Mouse (Mus musculus): ENCODE results near the gene Rragc.

Gene Rragc

DNA sequence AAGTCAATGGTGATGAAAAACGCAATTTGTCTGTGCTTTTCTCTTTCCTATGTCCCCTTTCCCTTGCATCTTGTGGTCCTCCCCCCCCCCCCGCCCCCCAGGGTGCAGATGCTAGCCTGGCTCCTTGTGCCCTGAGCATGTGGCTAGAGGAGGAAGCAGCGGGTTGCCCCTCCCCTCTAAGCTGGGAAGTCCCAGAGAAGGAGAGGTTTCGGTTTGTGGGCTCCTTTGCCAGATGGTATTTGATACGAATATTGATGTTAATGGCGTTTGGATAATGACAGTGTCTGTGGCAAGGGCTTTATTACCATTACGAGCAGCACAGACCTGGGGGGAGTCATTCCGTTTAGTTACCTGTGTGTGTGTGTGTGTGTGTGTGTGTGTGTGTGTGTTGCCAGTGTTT lies 34.8 kb downstream of the Rragc start:
- no peak for DNase-seq (ENCODE audit: low spot score)

DNA sequence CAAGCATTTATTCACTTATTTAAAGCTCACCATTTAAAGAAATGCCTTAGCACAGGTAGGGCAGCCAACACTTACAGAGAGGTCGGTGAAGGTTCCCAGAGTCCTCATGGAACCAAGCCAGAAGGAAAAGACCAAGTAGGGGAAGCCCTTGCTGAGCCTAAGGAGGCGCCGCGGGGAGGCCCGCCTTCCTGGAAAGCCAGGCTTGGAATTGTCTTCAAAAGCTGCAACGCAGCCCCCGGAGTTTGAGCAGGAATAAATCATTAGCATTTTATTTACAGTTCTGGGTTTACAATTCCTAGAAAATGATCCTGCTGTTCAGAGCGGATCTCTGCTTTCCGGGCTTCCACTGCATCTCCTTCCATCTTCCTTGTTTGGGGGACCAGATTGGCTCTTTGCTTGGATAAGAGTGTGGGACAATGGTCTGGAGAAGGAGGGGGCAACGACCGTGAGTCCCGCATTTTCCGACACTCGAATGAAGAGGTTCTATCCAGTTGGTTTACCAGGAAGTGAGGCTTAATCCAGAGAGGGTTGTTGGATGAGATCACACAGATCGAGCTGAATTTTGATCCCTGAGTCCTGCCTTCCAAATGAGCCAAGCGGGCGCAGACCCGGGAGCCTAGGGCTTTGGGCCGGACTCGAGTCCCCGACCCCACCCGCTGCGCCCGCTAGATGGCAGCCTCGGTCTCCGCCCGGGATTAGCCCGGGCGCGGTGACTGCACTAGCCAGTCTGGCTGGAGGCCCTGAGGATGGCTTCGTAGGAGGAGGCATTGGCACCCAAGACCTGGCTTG lies 39.7 kb downstream of the Rragc start:
- DNase-seq (ENCODE audit: low spot score), result peak; percentile 91

DNA sequence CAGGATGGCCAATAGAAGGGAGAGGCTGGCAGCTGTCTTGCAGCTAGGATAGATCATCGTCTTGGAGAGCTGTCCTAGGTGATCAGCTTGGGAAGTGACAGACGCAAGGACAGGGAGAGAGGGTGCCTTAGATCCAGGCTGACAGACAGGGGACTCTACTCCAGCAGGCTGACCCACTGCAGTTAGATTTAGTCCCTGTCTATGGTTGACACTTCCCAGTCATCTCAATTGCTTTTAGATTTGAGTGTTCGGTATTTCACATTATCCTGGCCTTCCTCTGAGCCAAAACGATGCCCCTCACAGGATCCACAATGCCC lies 40.2 kb downstream of the Rragc start:
- DNase-seq (ENCODE audit: low spot score), result no peak

DNA sequence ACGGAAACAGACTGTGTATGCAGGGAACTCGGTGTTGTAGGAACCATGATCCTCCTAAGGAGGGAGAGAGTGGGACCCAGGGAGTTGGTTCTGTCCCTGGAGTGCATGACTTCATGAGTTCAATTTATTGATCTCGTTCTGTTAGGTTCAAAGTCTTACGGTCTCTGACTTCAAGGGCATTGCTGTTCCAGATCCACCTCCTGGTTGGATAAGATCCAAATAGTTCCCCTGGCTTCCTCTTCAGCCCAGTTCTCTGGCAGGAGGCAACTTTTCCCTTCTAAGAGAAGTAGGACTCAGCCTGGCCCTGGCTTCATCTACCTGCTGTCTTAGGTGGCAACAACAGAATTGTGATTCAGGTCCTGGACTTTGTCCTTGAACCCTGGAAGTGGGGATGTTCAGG lies 40.6 kb downstream of the Rragc start:
- no peak for DNase-seq (ENCODE audit: low spot score)

DNA sequence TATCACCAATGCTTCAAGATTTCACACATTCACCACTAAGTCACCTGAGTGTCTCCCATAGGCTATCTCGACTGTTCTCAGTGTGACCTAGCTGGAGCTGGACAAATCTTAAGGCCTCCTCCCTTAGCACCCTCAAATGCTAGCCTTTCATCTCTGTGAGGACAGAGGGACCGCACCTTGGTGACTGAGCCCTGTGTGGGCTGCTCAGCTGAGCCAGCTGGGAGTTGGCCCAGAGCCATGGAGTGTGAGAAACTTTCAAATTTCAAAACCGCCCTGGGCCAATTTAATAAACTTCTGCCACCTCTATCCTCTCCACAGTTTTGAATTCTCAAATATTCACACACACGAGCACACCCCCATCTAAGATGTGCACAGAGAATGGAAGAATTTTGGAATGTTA lies 43.7 kb downstream of the Rragc start:
- no peak for DNase-seq (ENCODE audit: low spot score)

DNA sequence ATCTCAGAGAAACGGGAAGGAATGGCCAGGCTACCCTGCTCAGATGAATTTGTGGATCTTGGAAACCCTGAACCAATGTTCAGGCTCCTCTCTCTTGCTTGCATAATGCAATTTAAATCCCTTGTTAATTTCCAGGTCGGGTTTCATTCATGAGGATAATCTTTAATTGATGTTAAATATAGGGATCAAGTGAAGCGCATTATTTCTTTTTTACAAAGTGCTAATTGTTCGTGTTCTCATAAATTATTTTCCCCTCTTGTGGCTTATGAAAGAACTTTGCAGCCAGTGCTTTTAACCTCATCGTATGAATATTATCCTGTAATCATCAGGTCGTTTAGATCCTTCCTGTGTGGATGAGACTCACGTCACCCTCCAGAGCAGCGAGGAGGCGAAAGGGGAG lies 45.5 kb downstream of the Rragc start:
- DNase-seq (ENCODE audit: low spot score), result no peak

DNA sequence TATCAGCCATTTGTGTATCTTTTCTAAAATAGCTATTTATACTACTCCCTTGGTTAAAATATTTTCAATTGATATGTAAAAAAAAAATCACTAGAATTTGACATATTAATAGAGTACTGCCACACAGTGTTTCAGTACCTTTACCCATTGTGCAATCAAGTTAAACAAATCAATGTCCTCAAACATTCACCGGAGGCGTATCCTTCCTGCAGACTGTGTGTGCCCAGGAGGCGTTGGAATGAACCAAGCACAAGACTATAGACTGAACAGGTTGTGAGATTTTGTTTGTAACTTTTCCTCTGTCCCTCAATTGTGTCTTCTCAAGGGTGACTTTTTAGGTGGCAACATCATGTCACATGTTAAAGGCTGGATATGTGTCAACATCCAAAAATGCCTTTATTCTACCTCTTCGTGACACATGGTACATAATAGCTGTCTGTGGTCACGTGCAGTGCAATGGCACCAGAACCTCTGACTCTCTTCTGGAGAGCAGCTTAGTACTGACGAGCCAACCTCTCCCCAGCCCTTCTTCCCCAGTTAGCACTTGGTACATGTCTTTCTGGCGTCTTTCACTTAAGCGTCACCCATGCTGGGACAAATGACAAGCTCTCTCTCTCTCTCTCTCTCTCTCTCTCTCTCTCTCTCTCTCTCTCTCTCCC lies 51.5 kb downstream of the Rragc start:
- DNase-seq (ENCODE audit: low spot score), result no peak

DNA sequence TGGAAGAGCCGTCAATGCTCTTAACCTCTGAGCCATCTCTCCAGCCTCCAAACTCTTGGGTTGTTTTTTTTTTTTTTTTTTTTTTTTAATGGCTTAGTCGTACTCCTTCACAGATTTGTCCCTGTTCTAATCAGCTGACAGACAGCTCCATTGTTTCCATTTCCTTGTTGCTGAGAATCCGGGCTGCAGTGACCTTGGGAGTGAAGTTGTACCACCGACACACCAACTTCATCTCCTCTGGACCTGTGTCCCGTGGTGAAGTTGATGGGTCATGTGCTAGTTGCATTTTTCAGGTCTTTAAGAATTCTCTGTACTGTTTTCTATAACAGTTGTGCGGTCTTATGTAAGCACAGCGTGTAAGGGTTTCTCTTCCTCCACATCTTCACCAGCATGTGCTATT lies 52.2 kb downstream of the Rragc start:
- DNase-seq (ENCODE audit: low spot score), result no peak

DNA sequence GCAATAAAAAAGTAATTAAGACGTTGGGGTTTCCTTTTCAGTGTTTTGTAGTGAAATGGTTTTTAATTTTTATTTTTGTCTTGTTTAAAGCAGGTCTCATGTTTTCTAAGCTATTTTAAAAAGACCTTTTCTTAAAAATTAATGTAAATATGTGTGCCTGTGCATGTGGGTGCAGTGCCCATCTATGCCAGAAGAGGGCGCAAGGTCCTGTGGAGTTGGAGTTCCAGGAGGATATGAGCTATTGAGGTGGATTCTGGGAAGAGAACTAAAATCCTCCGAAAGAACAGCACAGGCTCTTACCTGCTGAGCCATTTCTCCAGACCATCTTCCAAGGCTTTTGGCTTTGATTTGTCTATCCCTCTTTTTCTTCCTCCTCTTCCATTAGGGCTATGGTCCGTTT lies 53.8 kb downstream of the Rragc start:
- peak; percentile 50 for DNase-seq (ENCODE audit: low spot score)

DNA sequence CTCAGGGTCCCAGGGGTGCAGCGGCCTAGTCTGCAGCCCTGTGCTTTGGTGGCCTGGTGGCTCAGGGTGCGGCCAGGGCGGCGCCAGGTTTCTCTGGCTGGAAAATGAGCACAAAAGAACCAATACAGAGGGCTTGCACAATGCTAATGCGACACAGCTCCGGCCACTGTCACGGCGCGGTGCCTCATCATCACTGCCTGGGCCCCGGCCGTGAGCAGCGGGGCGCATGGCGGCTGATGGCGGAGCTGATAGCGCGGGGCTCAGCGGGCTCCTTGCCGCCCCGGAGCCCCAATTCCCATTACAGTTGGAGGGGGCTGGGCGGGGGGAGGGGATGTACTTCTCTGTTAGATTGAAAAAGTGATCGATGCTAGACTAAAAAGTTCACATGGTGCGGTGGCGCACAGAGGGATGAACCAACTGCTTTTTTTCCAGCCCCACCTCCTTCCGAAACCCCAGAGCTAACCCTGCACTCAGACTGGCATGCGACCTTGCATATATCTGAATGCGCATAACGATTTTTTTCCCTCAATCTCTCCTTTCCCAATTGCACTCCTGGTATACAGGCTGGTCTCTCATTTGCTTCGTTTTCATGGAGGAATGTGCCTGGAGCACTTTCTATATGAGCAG lies 55.3 kb downstream of the Rragc start:
- peak; percentile 41 for DNase-seq (ENCODE audit: low spot score)

DNA sequence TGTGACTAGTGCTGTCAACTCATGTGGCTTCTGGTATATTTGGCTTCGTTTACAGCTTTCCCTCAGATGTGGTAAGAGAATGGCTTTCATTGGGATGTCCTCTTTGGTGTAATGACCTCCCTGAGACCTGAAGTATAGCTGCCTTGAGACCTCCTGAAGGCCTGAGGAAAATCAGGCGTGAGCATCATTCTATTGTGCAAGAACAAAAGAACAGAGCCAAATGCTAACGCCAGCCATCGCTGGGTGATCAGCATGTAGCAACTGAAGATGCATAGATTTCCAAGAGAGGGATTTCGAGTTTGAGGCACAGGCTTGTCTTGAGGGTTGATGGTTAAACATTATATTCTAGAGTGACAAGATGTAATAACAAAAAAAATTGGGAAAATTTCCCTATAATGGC lies 64.9 kb downstream of the Rragc start:
- no peak for DNase-seq (ENCODE audit: low spot score)

Measured in embryo, embryonic 10.5 days (tissue).